Mouse (Mus musculus) heart, embryonic 13.5 days (tissue): ENCODE results near the gene Lnx2. TPM values are rescaled to one million over a fixed set of nuclear protein-coding genes. Genes with fewer than 3 reads are reported as not detected.

Experiments used
- ATAC-seq: fragments of 200-750 bp; cut with Nextera tagmentation; 2 replicates; pipeline ENCODE4 v1.8.0; 2017; ENCODE audit warnings: moderate TSS enrichment; ENCODE audit not compliant: insufficient number of reproducible peaks, low FRiP score, low TSS enrichment; ENCODE audit errors: extremely low read depth
- H3K27ac ChIP-seq: fragments of 300-500 bp; sonication (generic); replicated peaks from 2 replicates; pipeline ENCODE4 v1.5.1; 2015; ENCODE audit warnings: moderate library complexity, mild to moderate bottlenecking, inconsistent platforms
- H3K27me3 ChIP-seq: fragments of 300-500 bp; sonication (generic); replicated peaks from 2 replicates; pipeline ENCODE4 v1.6.1; 2015; ENCODE audit warnings: mild to moderate bottlenecking, inconsistent platforms
- H3K36me3 ChIP-seq: fragments of 300-500 bp; sonication (generic); 2 replicates; pipeline ENCODE4 v1.6.1; 2015; ENCODE audit warnings: mild to moderate bottlenecking, inconsistent platforms
- H3K4me1 ChIP-seq: fragments of 300-500 bp; sonication (generic); 2 replicates; pipeline ENCODE4 v1.6.1; 2015; ENCODE audit warnings: inconsistent platforms
- H3K4me2 ChIP-seq: fragments of 300-500 bp; sonication (generic); 2 replicates; pipeline ENCODE4 v1.6.1; 2015; ENCODE audit warnings: inconsistent platforms, mild to moderate bottlenecking, moderate library complexity
- H3K4me3 ChIP-seq: fragments of 300-500 bp; sonication (generic); 2 replicates; pipeline ENCODE4 v1.5.1; 2015; ENCODE audit warnings: moderate library complexity, mild to moderate bottlenecking, inconsistent platforms
- H3K9ac ChIP-seq: fragments of 300-500 bp; sonication (generic); 2 replicates; pipeline ENCODE4 v1.6.1; 2015; ENCODE audit warnings: inconsistent platforms, mild to moderate bottlenecking, moderate library complexity
- H3K9me3 ChIP-seq: fragments of 300-500 bp; sonication (generic); 2 replicates; pipeline ENCODE4 v1.6.1; 2016; ENCODE audit warnings: inconsistent platforms
- WGBS: fragments of 180-500 bp; shearing (Covaris S2); methylation state at CpG from one replicate; pipeline ENCODE4 v1.1.7; 2015; ENCODE audit warnings: mixed read lengths; 5-methylcytosine and 5-hydroxymethylcytosine counted together
- polyA plus RNA-seq: library from polyadenylated mRNA; unstranded; fragments of >200 nt; fragmentation: Nextera tagmentation; extraction: Ambion mirVana; gene quantifications from 2 replicates; pipeline ENCODE4 v1.2.1, GENCODE M21; 2015

Lnx2 gene
- polyA plus RNA-seq, 1 experiment from 2014 or later, result 10.3 TPM

DNA sequence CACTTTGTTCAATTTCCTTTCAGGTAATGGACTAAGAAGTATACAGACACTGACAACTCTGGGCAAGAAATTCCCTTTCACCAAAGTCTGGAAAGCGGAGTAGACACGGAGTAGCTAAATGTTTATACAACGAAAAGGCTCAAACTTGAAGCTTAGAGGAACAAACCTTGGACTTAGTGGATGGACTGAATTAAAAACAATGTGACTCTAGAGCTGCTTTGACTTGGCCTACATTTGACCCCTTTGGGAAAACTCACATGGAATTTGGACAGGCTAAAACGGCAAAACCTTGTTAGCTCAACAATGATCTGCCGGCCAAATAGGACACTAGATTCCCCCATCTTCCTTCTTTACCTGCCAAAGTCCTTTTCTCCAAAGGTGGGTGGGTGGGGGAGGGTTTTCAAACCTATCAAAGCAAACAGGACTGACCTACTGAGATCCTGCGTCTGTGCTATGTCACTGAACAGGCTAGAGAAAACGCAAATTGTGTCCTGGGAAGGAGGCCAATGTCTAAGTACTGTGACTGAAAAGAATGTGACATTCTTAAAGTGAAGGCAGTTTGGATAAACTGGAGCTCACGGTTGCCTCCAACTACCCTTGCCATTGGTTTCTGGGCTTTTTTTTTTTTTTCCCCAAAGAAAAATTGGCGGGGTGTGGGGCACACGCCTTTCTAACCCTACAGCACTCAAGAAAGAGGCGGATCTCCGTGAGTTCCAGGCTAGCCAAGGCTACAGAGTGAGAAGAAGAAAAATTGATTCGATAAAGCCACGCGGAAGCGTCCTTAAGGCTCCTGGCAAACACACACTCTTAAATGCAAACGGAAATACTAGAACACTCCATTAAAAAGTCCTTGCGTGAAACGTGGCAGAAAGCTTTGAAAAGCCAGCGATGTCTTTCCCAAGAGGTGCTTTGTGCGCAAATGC is 1.0 kb downstream of the Lnx2 start:
- H3K4me2 ChIP-seq, result peak overlapping the region; percentile 97
- H3K9me3 ChIP-seq, result no peaks in the 10 kb centered on the region
- H3K9ac ChIP-seq, result peak overlapping the region; percentile 92
- H3K4me3 ChIP-seq, result peak overlapping the region; percentile 77
- ATAC-seq, result no peak
- peak overlapping the region; percentile 97 for H3K27ac ChIP-seq
- peaks cover 61% of the 10 kb centered on the region for H3K4me1 ChIP-seq
- H3K36me3 ChIP-seq, result peaks cover 15% of the 10 kb centered on the region
- H3K27me3 ChIP-seq, result no peaks in the 10 kb centered on the region
- WGBS, result 12% methylated on average over 21 of the region's 21 CpGs

- Histone ChIP-seq H3K9me3 (no peaks in the 10 kb centered on the region), H3K9ac (no peak overlapping the region), H3K4me2 (no peak overlapping the region), H3K4me3 (no peak overlapping the region), H3K27ac (no peak overlapping the region), H3K27me3 (no peaks in the 10 kb centered on the region), H3K4me1 (peaks cover 74% of the 10 kb centered on the region), H3K36me3 (peaks cover 3% of the 10 kb centered on the region; the same call in 1 of the 2 replicates)
- 79% methylated on average over 6 of the region's 6 CpGs for WGBS
- no peak for ATAC-seq
These were observed 2.6 kb downstream of the Lnx2 start for GRCm38 (mm10) chr5:147073805-147074204.

DNA sequence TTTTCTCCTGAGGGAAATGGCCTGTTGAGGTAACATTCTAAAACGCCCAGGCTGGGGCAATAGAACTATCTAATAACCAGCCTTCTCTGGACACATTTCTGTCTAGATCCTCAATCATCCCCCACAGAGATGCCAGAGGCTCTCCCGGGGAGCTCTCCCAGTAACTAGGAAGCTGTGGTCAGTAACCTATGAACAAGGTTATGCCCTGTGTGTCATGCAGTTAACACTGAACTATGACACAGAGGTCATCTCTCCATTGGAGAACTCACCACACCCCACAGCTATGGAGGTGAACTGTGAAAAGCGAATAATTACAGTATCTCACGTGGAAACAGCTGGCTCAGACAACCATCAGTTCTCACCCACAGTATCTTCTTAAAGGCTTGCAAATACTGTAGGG is 4.5 kb downstream of the Lnx2 start:
- H3K27ac ChIP-seq, result no peak overlapping the region
- no peaks in the 10 kb centered on the region for H3K36me3 ChIP-seq
- H3K9me3 ChIP-seq, result no peaks in the 10 kb centered on the region
- 43% methylated on average over 4 of the region's 4 CpGs for WGBS
- no peak overlapping the region for H3K9ac ChIP-seq
- H3K27me3 ChIP-seq, result no peaks in the 10 kb centered on the region
- H3K4me2 ChIP-seq, result no peak overlapping the region
- peaks cover 77% of the 10 kb centered on the region for H3K4me1 ChIP-seq
- H3K4me3 ChIP-seq, result no peak overlapping the region
- no peak for ATAC-seq

DNA sequence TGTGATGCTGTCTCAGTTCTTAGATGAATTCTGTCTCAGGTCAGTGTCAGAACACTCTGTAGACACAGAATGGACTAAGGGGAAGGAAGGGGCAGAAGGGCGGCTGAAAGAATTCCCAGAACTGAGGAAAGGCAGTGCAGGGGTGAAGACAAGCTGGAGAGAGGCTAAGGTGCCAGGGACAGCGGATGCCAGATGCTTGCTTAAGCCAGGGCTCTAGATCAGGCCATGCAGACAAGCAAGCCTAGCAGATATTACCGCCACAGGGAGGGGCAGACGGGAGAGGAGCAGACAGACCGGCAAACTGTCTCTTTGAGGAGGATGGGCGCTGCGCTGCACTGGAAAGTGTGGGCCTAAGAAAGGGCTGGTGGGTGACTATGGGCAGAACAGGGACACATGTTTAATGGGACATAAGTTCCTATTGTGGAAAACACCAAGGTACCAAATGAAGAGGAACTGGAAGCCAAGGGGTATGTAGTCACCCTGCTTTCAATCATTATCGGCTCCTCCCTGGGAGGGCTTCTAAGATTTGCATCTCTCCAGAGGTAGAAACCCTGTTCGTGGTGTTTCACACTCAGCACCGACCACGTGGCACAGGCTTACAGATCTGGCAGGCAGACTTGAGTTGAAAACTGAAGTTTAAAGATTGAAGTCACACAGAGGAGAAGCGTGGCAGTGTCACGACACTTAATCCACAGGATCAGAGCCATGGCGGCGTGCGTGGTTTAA is 5.4 kb downstream of the Lnx2 start:
- WGBS, result 56% methylated on average over 16 of the region's 16 CpGs

GRCm38 (mm10) chr5:147068876-147069275 is 7.5 kb downstream of the Lnx2 start:
- Histone ChIP-seq H3K36me3 (no peaks in the 10 kb centered on the region), H3K9ac (no peak overlapping the region), H3K4me2 (no peak overlapping the region), H3K9me3 (no peaks in the 10 kb centered on the region), H3K27ac (no peak overlapping the region; the same call in 1 of the 2 replicates), H3K27me3 (no peaks in the 10 kb centered on the region), H3K4me1 (peaks cover 72% of the 10 kb centered on the region), H3K4me3 (no peak overlapping the region)
- 47% methylated on average over 5 of the region's 5 CpGs for WGBS
- no peak for ATAC-seq

More for the DNA sequence above, 5.4 kb downstream of the Lnx2 start:
- Histone ChIP-seq H3K9me3 (no peaks in the 10 kb centered on the region), H3K27ac (peak overlapping the region; percentile 64), H3K9ac (peak overlapping the region; percentile 28), H3K4me2 (0 out of 2 replicates have a peak overlapping the region, but pooled peaks have one; percentile 3), H3K4me1 (peaks cover 83% of the 10 kb centered on the region), H3K36me3 (no peaks in the 10 kb centered on the region), H3K4me3 (no peak overlapping the region), H3K27me3 (no peaks in the 10 kb centered on the region)
- no peak for ATAC-seq

DNA sequence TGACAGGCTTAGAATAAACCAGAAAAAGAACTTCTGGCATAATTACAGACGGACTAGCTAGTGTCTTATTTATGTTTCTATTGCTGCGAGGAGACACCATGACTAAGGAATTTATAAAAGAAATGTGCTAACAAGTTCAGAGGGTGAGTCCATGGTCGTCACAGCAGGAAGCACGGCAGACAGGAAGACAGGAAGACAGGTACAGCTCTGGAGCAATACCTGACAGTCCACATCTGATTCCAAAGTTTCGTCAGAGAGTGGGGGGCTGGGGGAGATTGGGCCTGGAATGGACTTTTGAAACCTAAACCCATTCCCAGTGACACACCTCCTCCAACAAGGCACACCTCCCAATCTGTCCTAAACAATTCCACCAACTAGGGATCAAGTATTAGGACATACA is 9.4 kb downstream of the Lnx2 start:
- Histone ChIP-seq H3K27me3 (no peaks in the 10 kb centered on the region), H3K4me2 (no peak overlapping the region), H3K4me1 (peaks cover 70% of the 10 kb centered on the region), H3K9ac (no peak overlapping the region), H3K4me3 (no peak overlapping the region), H3K9me3 (no peaks in the 10 kb centered on the region), H3K27ac (no peak overlapping the region), H3K36me3 (no peaks in the 10 kb centered on the region)
- no peak for ATAC-seq
- 69% methylated on average over 5 of the region's 5 CpGs for WGBS

- no peaks in the 10 kb centered on the region for H3K9me3 ChIP-seq
- H3K4me3 ChIP-seq, result no peak overlapping the region
- H3K27me3 ChIP-seq, result no peaks in the 10 kb centered on the region
- H3K36me3 ChIP-seq, result no peaks in the 10 kb centered on the region
- H3K4me2 ChIP-seq, result no peak overlapping the region
- peaks cover 64% of the 10 kb centered on the region for H3K4me1 ChIP-seq
- no peak for ATAC-seq
- H3K27ac ChIP-seq, result no peak overlapping the region
- WGBS, result 55% methylated on average over 4 of the region's 4 CpGs
- H3K9ac ChIP-seq, result no peak overlapping the region
These were observed 10.3 kb downstream of the Lnx2 start for GRCm38 (mm10) chr5:147066129-147066528.

GRCm38 (mm10) chr5:147063215-147063661 is 13.1 kb downstream of the Lnx2 start:
- Histone ChIP-seq H3K9ac (no peak overlapping the region), H3K36me3 (no peaks in the 10 kb centered on the region), H3K9me3 (no peaks in the 10 kb centered on the region), H3K4me3 (no peak overlapping the region), H3K27ac (peak overlapping the region; percentile 21; the same call in 1 of the 2 replicates), H3K4me1 (peaks cover 44% of the 10 kb centered on the region), H3K4me2 (peak overlapping the region; percentile 35), H3K27me3 (no peaks in the 10 kb centered on the region)
- no peak for ATAC-seq
- WGBS, result 36% methylated on average over 8 of the region's 8 CpGs

GRCm38 (mm10) chr5:147060024-147060423 is 16.4 kb downstream of the Lnx2 start:
- no peak for ATAC-seq
- H3K9ac ChIP-seq, result no peak overlapping the region
- 53% methylated on average over 2 of the region's 2 CpGs for WGBS

DNA sequence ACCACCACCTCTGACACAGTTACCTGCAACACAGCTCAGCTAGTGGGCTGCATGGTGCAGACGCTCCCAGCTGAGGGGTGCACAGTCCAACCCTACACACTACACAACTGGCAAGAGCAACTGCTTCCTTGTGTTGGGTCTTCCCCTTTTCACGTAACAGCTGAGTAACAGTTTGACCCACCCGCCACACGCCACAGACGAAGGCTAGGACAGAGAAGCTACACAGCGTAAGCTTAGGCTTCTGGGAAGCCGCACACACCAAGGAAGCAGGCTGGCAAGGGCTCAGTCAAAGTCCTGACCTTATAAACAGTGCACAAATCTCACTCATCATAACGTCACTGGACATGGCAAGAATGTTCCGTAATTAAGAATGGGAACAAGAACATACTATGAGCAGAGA is 17.1 kb downstream of the Lnx2 start:
- Histone ChIP-seq H3K27ac (no peak overlapping the region), H3K36me3 (no peaks in the 10 kb centered on the region), H3K4me1 (peaks cover 64% of the 10 kb centered on the region), H3K4me3 (no peak overlapping the region), H3K27me3 (no peaks in the 10 kb centered on the region), H3K9ac (no peak overlapping the region), H3K9me3 (no peaks in the 10 kb centered on the region), H3K4me2 (no peak overlapping the region)
- 84% methylated on average over 9 of the region's 9 CpGs for WGBS
- ATAC-seq, result no peak

More at GRCm38 (mm10) chr5:147060024-147060423, 16.4 kb downstream of the Lnx2 start:
- Histone ChIP-seq H3K27me3 (no peaks in the 10 kb centered on the region), H3K4me3 (no peak overlapping the region), H3K36me3 (no peaks in the 10 kb centered on the region), H3K4me1 (peaks cover 60% of the 10 kb centered on the region), H3K9me3 (no peaks in the 10 kb centered on the region), H3K27ac (no peak overlapping the region), H3K4me2 (no peak overlapping the region)

- Histone ChIP-seq H3K36me3 (no peaks in the 10 kb centered on the region), H3K27me3 (no peaks in the 10 kb centered on the region), H3K27ac (no peak overlapping the region), H3K9me3 (no peaks in the 10 kb centered on the region), H3K4me3 (no peak overlapping the region), H3K4me1 (peaks cover 63% of the 10 kb centered on the region), H3K9ac (no peak overlapping the region), H3K4me2 (no peak overlapping the region)
- WGBS, result 85% methylated on average over 5 of the region's 5 CpGs
- no peak for ATAC-seq
These were observed 17.7 kb downstream of the Lnx2 start for GRCm38 (mm10) chr5:147058661-147059060.
